Mouse (Mus musculus) liver, embryonic 14.5 days (tissue): ENCODE results near the gene D930007J09Rik. TPM values are rescaled to one million over a fixed set of nuclear protein-coding genes. Genes with fewer than 3 reads are reported as not detected.

Experiments
- ATAC-seq: fragments of 200-750 bp; cut with Nextera tagmentation; 2 replicates; pipeline ENCODE4 v1.8.0; 2017; ENCODE audit warnings: moderate number of reproducible peaks, mild to moderate bottlenecking, moderate library complexity; ENCODE audit not compliant: insufficient read depth
- DNase-seq, 3 experiments: peaks; one replicate each; pipeline ENCODE4 v3.0.0-alpha.2; 2012 to 2013; ENCODE audit warnings: low read depth in 3 of 3, low spot score in 3 of 3
- H3K27ac ChIP-seq: fragments of 300-500 bp; sonication (generic); 2 replicates; pipeline ENCODE4 v1.5.1; 2014; ENCODE audit warnings: moderate library complexity, mild to moderate bottlenecking, control low read depth, inconsistent platforms
- H3K27me3 ChIP-seq: fragments of 300-500 bp; sonication (generic); 2 replicates; pipeline ENCODE4 v1.6.1; 2014; ENCODE audit warnings: mild to moderate bottlenecking, low read length, moderate library complexity; ENCODE audit not compliant: control insufficient read depth, insufficient read depth
- H3K36me3 ChIP-seq: fragments of 300-500 bp; sonication (generic); replicated peaks from 2 replicates; pipeline ENCODE4 v1.6.1; 2014; ENCODE audit warnings: low read depth; ENCODE audit not compliant: control insufficient read depth, insufficient read depth
- H3K4me1 ChIP-seq, 2 experiments: fragments of 200-500 bp in 1 of 2; fragments of 300-500 bp in 1 of 2; sonication (generic) in 1 of 2; replicated peaks; 2 replicates each; pipeline ENCODE4 v1.6.1; 2012 to 2014; ENCODE audit warnings: antibody characterized with exemption in 1 of 2, inconsistent platforms in 1 of 2, low read length in 1 of 2; ENCODE audit not compliant: control insufficient read depth in 2 of 2, insufficient read depth in 2 of 2
- H3K4me2 ChIP-seq: fragments of 300-500 bp; sonication (generic); 2 replicates; pipeline ENCODE4 v1.6.1; 2014; ENCODE audit warnings: low read depth, mild to moderate bottlenecking, control low read depth, moderate library complexity
- H3K4me3 ChIP-seq, 2 experiments: fragments of 200-500 bp in 1 of 2; fragments of 300-500 bp in 1 of 2; sonication (generic) in 1 of 2; 2 replicates each; pipeline ENCODE4 v1.5.1; 2012 to 2014; ENCODE audit warnings: low read depth in 2 of 2, low read length in 2 of 2, mild to moderate bottlenecking in 2 of 2, control low read depth in 1 of 2, inconsistent platforms in 1 of 2, moderate library complexity in 1 of 2; ENCODE audit not compliant: insufficient read depth in 1 of 2
- H3K9ac ChIP-seq: fragments of 300-500 bp; sonication (generic); replicated peaks from 2 replicates; pipeline ENCODE4 v1.6.1; 2014; ENCODE audit warnings: mild to moderate bottlenecking, control low read depth, moderate library complexity
- H3K9me3 ChIP-seq: fragments of 300-500 bp; sonication (generic); 2 replicates; pipeline ENCODE4 v1.6.1; 2016; ENCODE audit warnings: low read length, mixed read lengths; ENCODE audit not compliant: control insufficient read depth
- CTCF ChIP-seq: IDR thresholded peaks from 2 replicates; pipeline ENCODE4 v1.5.1; 2016; ENCODE audit warnings: antibody characterized with exemption, low read depth, control low read depth
- EP300 ChIP-seq: IDR thresholded peaks from 2 replicates; pipeline ENCODE4 v1.6.1; 2016; ENCODE audit warnings: antibody characterized with exemption, low read depth
- WGBS: fragments of 180-500 bp; shearing (Covaris S2); extraction: QIAGEN DNeasy Blood & Tissue Kit; methylation state at CpG from one replicate; pipeline ENCODE4 v1.1.7; 2014; ENCODE audit not compliant: insufficient replicate concordance; 5-methylcytosine and 5-hydroxymethylcytosine counted together
- polyA plus RNA-seq, 2 experiments: library from polyadenylated mRNA; depleted of rRNA in 1 of 2; stranded (reverse) in 1 of 2; unstranded in 1 of 2; fragments of >200 nt; fragmentation: Nextera tagmentation in 1 of 2; extraction: Ambion mirVana in 1 of 2; gene quantifications; 2 replicates each; pipeline versions ENCODE4 v1.2.1 to v1.2.3; 2012 to 2014

The D930007J09Rik gene
- polyA plus RNA-seq, 2 experiments = not detected

DNA sequence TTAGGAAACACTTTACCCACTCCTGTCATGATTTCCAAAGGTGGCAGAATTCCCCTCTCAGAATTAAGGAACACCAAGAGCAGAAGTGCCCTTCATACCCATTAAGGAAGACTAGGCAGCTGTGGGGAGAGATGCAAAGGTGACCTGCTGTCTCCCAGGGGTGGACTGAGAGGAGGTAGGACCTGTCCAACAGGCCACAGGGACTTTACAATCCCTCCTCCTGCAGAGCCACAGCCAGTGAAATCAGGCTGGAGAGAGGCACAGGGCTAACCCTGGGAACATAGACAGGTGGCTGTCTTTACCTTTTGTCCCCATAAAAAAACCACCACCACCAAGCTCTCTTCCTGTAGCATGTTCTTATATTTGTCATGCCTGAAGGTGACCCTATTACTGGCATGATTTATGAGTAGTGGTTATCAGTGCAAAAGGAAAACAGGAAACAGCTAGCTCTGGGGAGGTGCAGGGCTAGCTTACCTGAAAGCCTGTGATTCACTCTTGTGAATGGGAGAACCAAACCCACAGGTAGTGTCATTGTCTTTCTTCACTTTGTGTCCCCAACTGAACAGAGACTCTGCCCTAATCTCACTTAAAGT lies 47.0 kb upstream of the D930007J09Rik start:
- DNase-seq (no peak), ATAC-seq (no peak)
- Histone ChIP-seq H3K9ac (no peak overlapping the region), H3K9me3 (no peaks in the 10 kb centered on the region), H3K4me3 (no peak overlapping the region), H3K4me2 (no peak overlapping the region), H3K36me3 (no peaks in the 10 kb centered on the region), H3K27ac (no peak overlapping the region), H3K4me1 (peaks cover 0 to 4% of the 10 kb centered on the region in 2 experiments; a peak in 1 of 4 replicates), H3K27me3 (no peaks in the 10 kb centered on the region)
- TF ChIP-seq EP300 (no peak), CTCF (no peak)

DNA sequence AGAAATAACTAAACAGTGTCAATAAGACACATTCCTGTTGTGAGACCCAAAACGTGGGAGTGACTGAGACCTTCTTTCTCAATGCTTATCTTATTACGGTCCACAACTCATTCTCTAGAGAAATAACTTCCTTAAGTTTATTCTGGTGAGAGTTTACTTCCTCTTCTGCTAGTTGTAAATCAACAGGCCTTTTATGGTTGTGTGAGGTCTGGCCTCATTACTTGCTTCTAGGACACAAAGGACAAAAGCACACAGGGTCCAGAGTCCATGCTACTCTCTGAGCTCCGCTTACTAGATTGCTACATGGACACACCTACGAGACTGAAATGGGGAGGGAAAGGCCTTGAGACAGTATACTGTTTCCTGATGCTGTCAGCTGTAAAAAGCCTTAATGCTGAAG lies 46.4 kb upstream of the D930007J09Rik start:
- no peak overlapping the region for H3K9ac ChIP-seq
- peaks cover 0 to 4% of the 10 kb centered on the region in 2 experiments; a peak in 1 of 4 replicates for H3K4me1 ChIP-seq
- no peak overlapping the region for H3K4me2 ChIP-seq
- H3K9me3 ChIP-seq = no peaks in the 10 kb centered on the region
- no peak overlapping the region for H3K4me3 ChIP-seq
- DNase-seq (no peak), ATAC-seq (no peak)
- H3K27ac ChIP-seq = no peak overlapping the region
- TF ChIP-seq CTCF (no peak), EP300 (no peak)
- 13% methylated on average over 4 of the region's 4 CpGs for WGBS
- H3K36me3 ChIP-seq = no peaks in the 10 kb centered on the region
- H3K27me3 ChIP-seq = no peaks in the 10 kb centered on the region

DNA sequence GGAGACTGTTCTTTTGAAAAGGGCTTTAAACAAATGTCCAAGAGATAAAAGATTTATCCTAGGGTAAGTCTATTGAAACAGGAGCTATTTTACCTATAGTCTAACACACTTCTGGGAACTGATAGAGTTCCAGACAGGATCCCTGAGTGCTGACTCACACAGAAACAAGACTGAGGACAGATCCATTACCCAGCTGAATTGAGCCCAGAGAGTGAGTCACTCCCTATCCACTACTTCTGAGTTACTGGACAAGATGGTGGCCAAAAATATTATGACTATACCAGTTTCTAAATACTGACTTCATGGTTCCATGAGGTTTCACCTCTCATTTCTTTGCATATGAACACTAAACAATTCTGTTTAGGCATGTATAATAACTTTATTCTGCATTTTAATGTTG lies 43.6 kb upstream of the D930007J09Rik start:
- Histone ChIP-seq H3K4me3 (no peak overlapping the region), H3K27me3 (no peaks in the 10 kb centered on the region), H3K4me2 (no peak overlapping the region), H3K4me1 (0 out of 4 replicates have a peak, but pooled peaks cover 0 to 4% of the 10 kb centered on the region in 2 experiments), H3K27ac (no peak overlapping the region), H3K9ac (no peak overlapping the region), H3K36me3 (no peaks in the 10 kb centered on the region), H3K9me3 (no peaks in the 10 kb centered on the region)
- ATAC-seq = no peak
- DNase-seq = no peak
- TF ChIP-seq EP300 (no peak), CTCF (no peak)

DNA sequence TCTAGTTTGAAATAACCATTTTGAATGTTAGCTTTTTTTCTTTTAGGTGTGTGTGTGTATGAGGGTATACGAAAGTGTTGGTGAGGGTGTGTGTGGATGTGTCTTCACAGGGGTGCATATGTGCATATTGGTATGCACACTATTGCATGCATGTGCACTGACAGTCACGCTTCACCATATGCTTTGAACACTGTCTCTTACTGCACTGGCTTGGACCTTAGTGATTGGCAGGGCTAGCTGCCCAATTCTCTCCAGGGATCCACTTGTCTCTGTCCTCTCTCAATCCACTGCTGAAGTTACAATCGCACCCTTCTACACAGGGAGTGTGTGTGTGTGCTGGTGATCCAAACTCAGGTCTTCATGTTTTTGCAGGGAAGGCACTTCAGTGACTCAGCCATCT lies 38.7 kb upstream of the D930007J09Rik start:
- WGBS = 64% methylated on average over 3 of the region's 3 CpGs
- DNase-seq = no peak

DNA sequence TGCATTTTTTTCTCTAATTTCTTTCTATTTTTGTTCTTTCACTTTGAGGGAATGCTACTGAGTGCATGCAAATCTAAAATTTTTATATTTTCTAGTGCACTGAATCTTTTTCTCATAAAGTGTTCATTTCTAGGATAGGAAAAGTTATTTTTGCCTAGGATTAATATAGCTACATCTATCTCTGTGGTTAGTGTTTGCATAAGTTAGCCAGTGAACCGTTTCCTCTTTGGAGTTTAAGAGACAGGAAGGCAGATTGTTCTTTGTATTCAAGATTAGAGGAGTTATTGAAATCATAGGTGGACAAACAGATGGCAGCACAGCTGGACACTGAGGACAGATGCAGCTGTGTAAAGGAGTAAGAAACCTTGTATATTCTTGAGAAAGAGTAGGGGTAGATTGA lies 36.7 kb upstream of the D930007J09Rik start:
- TF ChIP-seq CTCF (no peak), EP300 (no peak)
- Histone ChIP-seq H3K9ac (no peak overlapping the region), H3K4me2 (no peak overlapping the region), H3K4me1 (no peaks in the 10 kb centered on the region), H3K27ac (no peak overlapping the region), H3K4me3 (no peak overlapping the region), H3K27me3 (no peaks in the 10 kb centered on the region), H3K9me3 (no peaks in the 10 kb centered on the region), H3K36me3 (no peaks in the 10 kb centered on the region)
- no peak for ATAC-seq
- DNase-seq = no peak
- 10% methylated on average over 1 of the region's 1 CpGs for WGBS

More for the DNA sequence above, 38.7 kb upstream of the D930007J09Rik start:
- no peak for TF ChIP-seq CTCF
- no peak for TF ChIP-seq EP300
- Histone ChIP-seq H3K4me2 (no peak overlapping the region), H3K9ac (no peak overlapping the region), H3K9me3 (no peaks in the 10 kb centered on the region), H3K36me3 (no peaks in the 10 kb centered on the region), H3K4me1 (no peaks in the 10 kb centered on the region), H3K27me3 (no peaks in the 10 kb centered on the region), H3K27ac (no peak overlapping the region), H3K4me3 (no peak overlapping the region)
- ATAC-seq = no peak

DNA sequence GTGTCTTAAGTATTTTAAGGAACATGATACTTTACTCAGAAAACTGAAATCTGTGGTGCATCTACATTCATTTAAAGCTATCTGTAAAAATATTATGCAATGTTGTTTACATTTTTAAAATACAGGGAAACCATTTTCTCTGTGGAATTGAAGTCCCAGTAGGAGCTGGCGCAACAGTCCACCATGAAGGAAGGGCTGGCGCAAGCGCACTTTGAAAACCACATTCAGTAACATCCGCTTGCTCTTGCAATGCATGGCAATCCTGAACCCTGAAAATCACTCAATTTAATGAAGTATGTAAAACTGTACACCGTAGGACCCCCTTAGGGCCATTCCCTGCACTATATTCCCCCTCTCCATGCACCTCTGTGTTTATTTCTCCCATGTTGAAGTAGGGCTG lies 31.9 kb upstream of the D930007J09Rik start:
- no peak overlapping the region for H3K9ac ChIP-seq
- no peaks in the 10 kb centered on the region for H3K9me3 ChIP-seq
- DNase-seq = no peak
- no peaks in the 10 kb centered on the region for H3K27me3 ChIP-seq
- no peak overlapping the region for H3K4me2 ChIP-seq
- no peaks in the 10 kb centered on the region for H3K36me3 ChIP-seq
- H3K4me3 ChIP-seq = no peak overlapping the region
- TF ChIP-seq CTCF (no peak), EP300 (no peak)
- H3K27ac ChIP-seq = no peak overlapping the region
- H3K4me1 ChIP-seq = peaks cover 0 to 6% of the 10 kb centered on the region in 2 experiments; a peak in 2 of 4 replicates
- ATAC-seq = no peak
- WGBS = 77% methylated on average over 5 of the region's 5 CpGs
